Mouse (Mus musculus) MEL (cell line): ENCODE data around the gene Gipc3.

Experiments used
- MXI1 ChIP-seq: IDR thresholded peaks from 2 replicates; pipeline ENCODE4 v1.6.1; 2011; ENCODE audit warnings: mild to moderate bottlenecking, low read depth, low read length, improper control_type of control experiment
- POLR2A ChIP-seq, 2 experiments: IDR thresholded peaks; 2 replicates each; pipeline ENCODE4 v1.6.1; 2011 to 2012; ENCODE audit warnings: low read length in 2 of 2, mild to moderate bottlenecking in 2 of 2, control low read depth in 1 of 2, improper control_type of control experiment in 1 of 2, low read depth in 1 of 2, moderate library complexity in 1 of 2; ENCODE audit not compliant: control insufficient read depth in 1 of 2, insufficient read depth in 1 of 2, poor library complexity in 1 of 2
- USF2 ChIP-seq, 2 experiments: IDR thresholded peaks; 2 replicates each; pipeline ENCODE4 v1.6.1; 2011 to 2012; ENCODE audit warnings: improper control_type of control experiment in 2 of 2, low read length in 2 of 2, borderline replicate concordance in 1 of 2, inconsistent platforms in 1 of 2, low read depth in 1 of 2, mild to moderate bottlenecking in 1 of 2; ENCODE audit not compliant: insufficient read depth in 1 of 2

- no peak for TF ChIP-seq USF2 (IDR thresholded peaks at IDR 0.05; ENCODE audit: borderline replicate concordance in 1 of 2, insufficient read depth in 1 of 2, low read depth in 1 of 2, low read length in 2 of 2)
- TF ChIP-seq POLR2A (IDR thresholded peaks at IDR 0.05; ENCODE audit: control insufficient read depth in 1 of 2, insufficient read depth in 1 of 2, low read depth in 1 of 2, low read length in 2 of 2, poor library complexity in 1 of 2) = no peak
- no peak for TF ChIP-seq MXI1
Measured at GRCm38 (mm10) chr10:81325781-81326180, 17.3 kb downstream of the Gipc3 start.
